ENCODE assay signal across 18 mouse cellular contexts in genomic region chr10:43609958-43610357, GRCm38 (mm10). TPM values are rescaled to one million over a fixed set of nuclear protein-coding genes. Genes with fewer than 3 reads are reported as not detected.
A peak's percentile ranks its signal among the peaks of the same experiment; 100 is the strongest.
DNase-seq lines count a peak whose midpoint lies in the region; ATAC-seq and TF ChIP-seq lines count a peak whose summit lies in the region.
"Had no signal": no experiment of that assay in that cellular context is flagged by ENCODE, and none has a peak within 500 bp of the region (broad histone marks: within the 10 kb centered on the region; RNA-seq: fewer than 3 reads in every experiment).

No protein-coding gene starts in this region.

- H3K4me2 ChIP-seq in lung, embryonic 14.5 days, result no peak overlapping the region
- H3K4me2 ChIP-seq in liver, embryonic 11.5 days, result peak overlapping the region; percentile 2; the same call in 1 of the 2 replicates
- H3K4me2 ChIP-seq: hindbrain, embryonic 15.5 days had no signal

- no peak for DNase-seq in lung, embryonic 14.5 days
- no peak for DNase-seq in lung, postnatal 14 days
- no peak for DNase-seq in liver, embryonic 11.5 days (ENCODE audit: low spot score)
- no peak for DNase-seq in gastrocnemius, adult 2 months
- no peak for DNase-seq in right cerebral cortex, postnatal 25 days
- DNase-seq: cerebellum, postnatal 14 days; forebrain, postnatal 0 days; heart, adult 2 months; heart, postnatal 14 days; kidney, adult 18-20 months; kidney, postnatal 25 days; layer of hippocampus, adult 9-11 months; lung, postnatal 10 days; thymus, postnatal 14 days had no signal

- no peak overlapping the region for H3K9ac ChIP-seq in lung, embryonic 14.5 days
- no peak overlapping the region for H3K9ac ChIP-seq in liver, embryonic 11.5 days (ENCODE audit: low read depth, low read length)
- H3K9ac ChIP-seq: forebrain, postnatal 0 days; hindbrain, embryonic 15.5 days had no signal

- no peak for TF ChIP-seq CTCF in lung, embryonic 14.5 days (IDR thresholded peaks at IDR 0.05; ENCODE audit: low read depth)
- TF ChIP-seq CTCF in gastrocnemius, adult 2 months (IDR thresholded peaks at IDR 0.05), result no peak

- intact Hi-C loops in gastrocnemius, adult 2 months (cut with DNase I), result no loop called here

- H3K27ac ChIP-seq in lung, embryonic 14.5 days (ENCODE audit: low read depth), result peak overlapping the region; percentile 55; the same call in 1 of the 2 replicates
- H3K27ac ChIP-seq in liver, embryonic 11.5 days (ENCODE audit: low read depth, low read length), result peak overlapping the region; percentile 94
- no peak overlapping the region for H3K27ac ChIP-seq in gastrocnemius, adult 2 months
- H3K27ac ChIP-seq: heart, adult 2 months; hindbrain, embryonic 15.5 days had no signal

- no peak overlapping the region for H3K4me3 ChIP-seq in lung, embryonic 14.5 days (ENCODE audit: low read depth, low read length)
- H3K4me3 ChIP-seq in erythroblast, embryonic 14.5 days (replicated peaks), result peak overlapping the region; percentile 47
- no peak overlapping the region for H3K4me3 ChIP-seq in liver, embryonic 11.5 days (ENCODE audit: low read depth, low read length)
- no peak overlapping the region for H3K4me3 ChIP-seq in gastrocnemius, adult 2 months
- H3K4me3 ChIP-seq: heart, adult 2 months; hindbrain, embryonic 15.5 days had no signal

- no peaks in the 10 kb centered on the region for H3K36me3 ChIP-seq in lung, embryonic 14.5 days (ENCODE audit: insufficient read depth)
- peaks cover 81% of the 10 kb centered on the region for H3K36me3 ChIP-seq in erythroblast, embryonic 14.5 days (ENCODE audit: control insufficient read depth)
- H3K36me3 ChIP-seq in liver, embryonic 11.5 days (ENCODE audit: control insufficient read depth, insufficient read depth, low read length), result no peaks in the 10 kb centered on the region
- H3K36me3 ChIP-seq: G1E; hindbrain, embryonic 15.5 days had no signal

- WGBS in lung, embryonic 14.5 days, result 77% methylated on average over 2 of the region's 2 CpGs
- 57% methylated on average over 2 of the region's 2 CpGs for WGBS in liver, embryonic 11.5 days

- no peaks in the 10 kb centered on the region for H3K27me3 ChIP-seq in lung, embryonic 14.5 days (ENCODE audit: insufficient read depth, low read length)
- no peaks in the 10 kb centered on the region for H3K27me3 ChIP-seq in erythroblast, embryonic 14.5 days (ENCODE audit: control insufficient read depth)
- no peaks in the 10 kb centered on the region for H3K27me3 ChIP-seq in liver, embryonic 11.5 days (replicated peaks; ENCODE audit: control insufficient read depth, insufficient read depth, low read length)
- H3K27me3 ChIP-seq: hindbrain, embryonic 15.5 days had no signal

- 0 out of 2 replicates have a peak, but pooled peaks cover under 1% of the 10 kb centered on the region for H3K4me1 ChIP-seq in lung, embryonic 14.5 days (ENCODE audit: insufficient read depth)
- peaks cover 96% of the 10 kb centered on the region for H3K4me1 ChIP-seq in erythroblast, embryonic 14.5 days (ENCODE audit: control insufficient read depth)
- peaks cover 20% of the 10 kb centered on the region for H3K4me1 ChIP-seq in liver, embryonic 11.5 days (replicated peaks; ENCODE audit: control insufficient read depth, insufficient read depth, low read length)
- H3K4me1 ChIP-seq: hindbrain, embryonic 15.5 days had no signal

- H3K9me3 ChIP-seq in lung, embryonic 14.5 days (ENCODE audit: low read depth, low read length), result no peaks in the 10 kb centered on the region
- H3K9me3 ChIP-seq in erythroblast, embryonic 14.5 days (ENCODE audit: control insufficient read depth, low read length), result peaks cover 10% of the 10 kb centered on the region
- no peaks in the 10 kb centered on the region for H3K9me3 ChIP-seq in liver, embryonic 11.5 days (ENCODE audit: control insufficient read depth, low read length)
- H3K9me3 ChIP-seq: G1E; hindbrain, embryonic 15.5 days had no signal

- no peak for ATAC-seq in lung, embryonic 14.5 days (ENCODE audit: insufficient read depth)
- peak; percentile 74 for ATAC-seq in liver, embryonic 11.5 days (replicated peaks; ENCODE audit: low FRiP score)
- ATAC-seq in megakaryocyte-erythroid progenitor cell, adult 5-6 weeks (replicated peaks; ENCODE audit: low FRiP score, low TSS enrichment, poor library complexity, severe bottlenecking), result peak; percentile 45
- ATAC-seq: forebrain, postnatal 0 days had no signal

RNA-seq across cellular contexts. Expression of gene Cd24a, which starts 31.9 kb away (rescaled TPM):
- polyA plus RNA-seq in lung, embryonic 14.5 days (2014; fragmentation: Nextera tagmentation; extraction: Ambion mirVana), result 262 and 275 TPM in 2 replicates
- 286 and 348 TPM in 2 replicates for polyA plus RNA-seq in erythroblast, embryonic 14.5 days (2012)
- 420 and 459 TPM in 2 replicates for polyA plus RNA-seq in liver, embryonic 11.5 days (2014; fragmentation: Nextera tagmentation; extraction: Ambion mirVana)
- 709 and 802 TPM in 2 replicates for total RNA-seq in megakaryocyte-erythroid progenitor cell, adult 5-6 weeks (2014; fragmentation: Nextera tagmentation)
- 576 and 796 TPM in 2 replicates for total RNA-seq in megakaryocyte-erythroid progenitor cell, adult 5-6 weeks (2017)
- 100 to 1,000 TPM; 120 to 170 TPM for total RNA-seq in gastrocnemius, adult 2 months (2021)
